Mouse (Mus musculus) heart, adult 9 months (tissue): ENCODE results near the gene Cpxcr1.

Experiments used
- DNase-seq, 2 experiments: peaks; one replicate each; pipeline ENCODE4 v3.0.0; 2022; ENCODE audit warnings: low spot score in 2 of 2

Gene Cpxcr1

DNA sequence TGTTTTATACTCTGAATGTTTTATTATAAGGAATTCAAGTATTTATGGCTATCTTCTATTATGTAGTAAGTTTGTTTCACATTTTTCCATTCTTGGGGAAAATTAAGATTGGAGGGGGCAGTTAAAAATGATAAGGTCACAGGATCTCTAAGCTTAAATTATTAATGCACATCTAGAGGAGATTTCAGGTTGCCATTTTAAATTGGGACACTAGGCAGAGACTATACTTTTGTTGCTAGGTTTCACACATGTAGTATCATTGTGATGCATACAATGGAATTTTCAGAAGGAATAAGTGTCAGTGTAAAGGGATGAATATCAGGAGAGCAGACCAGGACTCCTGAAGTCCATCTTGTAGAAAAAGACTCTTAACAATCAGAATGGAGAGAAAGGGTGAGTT lies at the start of gene Cpxcr1:
Gene Cpxcr1, plus strand, starts transcription at position 301 of the 400 bp plus-strand sequence.
- DNase-seq: no peak
